Mouse (Mus musculus) neural tube, embryonic 10.5 days (tissue): ENCODE data around the gene Fgfr2.

ENCODE experiments used
- DNase-seq: peaks from one replicate; pipeline ENCODE4 v3.0.0-alpha.2; 2017; ENCODE audit warnings: low spot score; ENCODE audit errors: extremely low spot score

The Fgfr2 gene

GRCm38 (mm10) chr7:132803962-132804361 is 319.2 kb downstream of the Fgfr2 start:
- no peak for DNase-seq

GRCm38 (mm10) chr7:132803336-132803735 is 319.8 kb downstream of the Fgfr2 start:
- no peak for DNase-seq

- DNase-seq, result no peak
These were observed 320.5 kb downstream of the Fgfr2 start for GRCm38 (mm10) chr7:132802691-132803090.

GRCm38 (mm10) chr7:132802066-132802465 is 321.1 kb downstream of the Fgfr2 start:
- DNase-seq, result no peak

GRCm38 (mm10) chr7:132801509-132801908 is 321.6 kb downstream of the Fgfr2 start:
- no peak for DNase-seq

- no peak for DNase-seq
These were observed 322.3 kb downstream of the Fgfr2 start for GRCm38 (mm10) chr7:132800868-132801267.

- DNase-seq, result no peak
These were observed 323.8 kb downstream of the Fgfr2 start for GRCm38 (mm10) chr7:132799119-132800016.

- DNase-seq, result no peak
These were observed 328.0 kb downstream of the Fgfr2 start for GRCm38 (mm10) chr7:132795141-132795540.

- DNase-seq, result no peak
These were observed 329.7 kb downstream of the Fgfr2 start for GRCm38 (mm10) chr7:132793467-132793866.

- no peak for DNase-seq
These were observed 332.5 kb downstream of the Fgfr2 start for GRCm38 (mm10) chr7:132790447-132791219.

- DNase-seq, result no peak
These were observed 334.3 kb downstream of the Fgfr2 start for GRCm38 (mm10) chr7:132788826-132789225.

- no peak for DNase-seq
These were observed 335.5 kb downstream of the Fgfr2 start for GRCm38 (mm10) chr7:132787496-132788190.

GRCm38 (mm10) chr7:132787022-132787421 is 336.1 kb downstream of the Fgfr2 start:
- no peak for DNase-seq

- DNase-seq, result no peak
These were observed 336.6 kb downstream of the Fgfr2 start for GRCm38 (mm10) chr7:132786522-132786921.

- no peak for DNase-seq
These were observed 337.1 kb downstream of the Fgfr2 start for GRCm38 (mm10) chr7:132786011-132786410.

- DNase-seq, result no peak
These were observed 339.0 kb downstream of the Fgfr2 start for GRCm38 (mm10) chr7:132784101-132784500.

GRCm38 (mm10) chr7:132781850-132782249 is 341.3 kb downstream of the Fgfr2 start:
- no peak for DNase-seq

GRCm38 (mm10) chr7:132781130-132781814 is 341.9 kb downstream of the Fgfr2 start:
- DNase-seq, result peak; percentile 53

GRCm38 (mm10) chr7:132780611-132781010 is 342.5 kb downstream of the Fgfr2 start:
- peak; percentile 30 for DNase-seq

GRCm38 (mm10) chr7:132778630-132779029 is 344.5 kb downstream of the Fgfr2 start:
- no peak for DNase-seq
